Mouse (Mus musculus) bone marrow, adult 2 months (tissue): ENCODE data around the gene Flcn.

Experiments
- CTCF ChIP-seq: fragments of 200-500 bp; IDR thresholded peaks from 2 replicates; pipeline ENCODE4 v1.5.1; 2011; ENCODE audit warnings: low read length, control low read depth; ENCODE audit not compliant: control insufficient read depth, insufficient read depth
- POLR2A ChIP-seq: fragments of 200-500 bp; IDR thresholded peaks from 2 replicates; pipeline ENCODE4 v1.6.1; 2011; ENCODE audit warnings: low read depth, mild to moderate bottlenecking, control low read depth, low read length, borderline replicate concordance; ENCODE audit not compliant: control insufficient read depth

- peak; percentile 69 for TF ChIP-seq CTCF
- no peak for TF ChIP-seq POLR2A
These were observed 63.2 kb downstream of the Flcn start for GRCm38 (mm10) chr11:59746614-59747013.
